Mouse (Mus musculus): Measurements from ENCODE around the gene Kdm5c.

GRCm38 (mm10) chrX:152232781-152233763 lies at the start of gene Kdm5c:
- TF ChIP-seq EP300 (IDR thresholded peaks at IDR 0.05; ENCODE audit: low read depth), result no peak
- TF ChIP-seq CTCF (IDR thresholded peaks at IDR 0.05; ENCODE audit: low read depth), result no peak
